Mouse (Mus musculus): ENCODE measurements around the gene Dcps. TPM values are rescaled to one million over a fixed set of nuclear protein-coding genes. Genes with fewer than 3 reads are reported as not detected.

The Dcps gene
- 68.2 and 68.9 TPM in 2 replicates for polyA plus RNA-seq (2015; fragmentation: Nextera tagmentation; extraction: Ambion mirVana)

DNA sequence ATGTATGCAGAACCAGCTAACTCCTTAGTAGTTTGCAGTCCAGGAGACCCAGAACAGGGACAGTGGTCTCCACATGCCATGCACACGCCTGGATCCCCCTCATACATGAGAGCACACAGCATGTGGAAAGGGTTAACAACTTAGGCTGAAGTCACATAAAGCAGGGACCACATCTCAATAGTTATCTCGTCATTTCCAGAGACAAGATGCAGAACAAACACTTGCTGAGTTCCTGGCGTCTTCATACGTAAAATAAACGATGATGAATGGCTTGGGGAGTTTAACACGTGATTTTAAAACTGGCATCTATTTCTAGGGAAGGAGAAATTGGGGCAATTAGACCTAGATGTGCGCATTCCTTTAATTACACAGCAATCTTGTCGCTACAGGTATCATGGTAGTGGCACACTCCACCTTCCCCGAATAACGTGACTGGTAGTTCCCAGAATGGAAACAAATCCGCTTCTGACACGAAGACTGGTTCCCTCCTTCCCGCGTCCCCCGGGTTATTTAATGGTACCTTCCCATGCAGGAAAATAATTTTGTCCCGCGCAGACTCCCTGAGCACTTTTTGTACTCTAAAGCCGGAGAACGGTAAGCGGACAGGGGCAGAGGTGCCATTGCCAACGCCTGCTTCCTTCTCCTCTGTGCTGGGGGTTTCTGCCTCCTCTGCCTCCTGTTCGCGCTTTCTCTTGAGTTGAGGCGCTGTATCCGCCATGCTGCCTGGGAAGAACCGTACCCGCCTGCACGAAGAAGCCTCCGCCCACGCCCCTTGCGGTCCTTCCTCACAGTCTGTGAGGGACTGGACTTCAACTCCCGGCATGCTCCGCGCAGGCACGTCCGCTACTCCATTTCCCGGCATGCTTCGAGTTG lies at the start of gene Dcps:
Gene Dcps, minus strand, starts transcription at position 811 of the 873 bp plus-strand sequence.
- H3K4me3 ChIP-seq (replicated peaks; ENCODE audit: low read length), result peak within 1 kb of the TSS; percentile 78
- peak within 1 kb of the TSS; percentile 77 for H3K9ac ChIP-seq (ENCODE audit: low read length)
- H3K4me1 ChIP-seq (ENCODE audit: control insufficient read depth, insufficient read depth, low read length), result peaks cover 7% of the 10 kb centered on the region
- peak within 1 kb of the TSS; percentile 89 for H3K27ac ChIP-seq (ENCODE audit: low read length)
- H3K4me2 ChIP-seq (ENCODE audit: low read depth, low read length), result peak within 1 kb of the TSS; percentile 92
- no peaks in the 10 kb centered on the region for H3K9me3 ChIP-seq (replicated peaks; ENCODE audit: control insufficient read depth, low read length)
- H3K36me3 ChIP-seq (ENCODE audit: control insufficient read depth, insufficient read depth, low read length), result 0 out of 2 replicates have a peak, but pooled peaks cover 5% of the 10 kb centered on the region
- H3K27me3 ChIP-seq (ENCODE audit: control insufficient read depth, insufficient read depth, low read length), result no peaks in the 10 kb centered on the region
- WGBS, result under 1% methylated on average over 38 of the region's 38 CpGs
- peak; percentile 99 for ATAC-seq (ENCODE audit: insufficient read depth, low FRiP score)

DNA sequence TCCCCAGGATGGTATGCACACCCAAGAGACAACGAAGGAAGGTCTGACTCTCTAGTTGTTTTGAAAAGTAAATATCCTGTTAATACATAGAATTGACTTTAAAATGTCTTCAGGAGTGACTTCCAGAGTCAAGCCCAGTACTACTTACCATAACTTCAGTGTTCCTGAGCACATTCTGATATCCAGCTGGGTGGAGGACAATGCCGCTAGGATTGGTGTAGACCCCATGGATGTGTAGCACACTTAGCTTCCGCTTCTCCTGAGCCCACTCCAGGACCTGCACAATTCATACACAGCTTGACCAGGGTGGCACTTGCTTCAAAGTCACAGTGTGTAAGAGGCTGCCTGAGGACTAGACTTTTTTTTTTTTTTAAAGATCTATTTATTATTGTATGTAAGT lies 47.6 kb upstream of the Dcps start:
- WGBS, result 97% methylated on average over 3 of the region's 3 CpGs
- H3K27me3 ChIP-seq (ENCODE audit: control insufficient read depth, insufficient read depth, low read length), result no peaks in the 10 kb centered on the region
- H3K27ac ChIP-seq (ENCODE audit: low read length), result no peak overlapping the region
- H3K4me2 ChIP-seq (ENCODE audit: low read depth, low read length), result no peak overlapping the region
- no peak overlapping the region for H3K4me3 ChIP-seq (replicated peaks; ENCODE audit: low read length)
- H3K9ac ChIP-seq (ENCODE audit: low read length), result no peak overlapping the region
- ATAC-seq (ENCODE audit: insufficient read depth, low FRiP score), result no peak
- H3K36me3 ChIP-seq (ENCODE audit: control insufficient read depth, insufficient read depth, low read length), result peaks cover 8% of the 10 kb centered on the region
- no peaks in the 10 kb centered on the region for H3K4me1 ChIP-seq (ENCODE audit: control insufficient read depth, insufficient read depth, low read length)
- no peaks in the 10 kb centered on the region for H3K9me3 ChIP-seq (replicated peaks; ENCODE audit: control insufficient read depth, low read length)

DNA sequence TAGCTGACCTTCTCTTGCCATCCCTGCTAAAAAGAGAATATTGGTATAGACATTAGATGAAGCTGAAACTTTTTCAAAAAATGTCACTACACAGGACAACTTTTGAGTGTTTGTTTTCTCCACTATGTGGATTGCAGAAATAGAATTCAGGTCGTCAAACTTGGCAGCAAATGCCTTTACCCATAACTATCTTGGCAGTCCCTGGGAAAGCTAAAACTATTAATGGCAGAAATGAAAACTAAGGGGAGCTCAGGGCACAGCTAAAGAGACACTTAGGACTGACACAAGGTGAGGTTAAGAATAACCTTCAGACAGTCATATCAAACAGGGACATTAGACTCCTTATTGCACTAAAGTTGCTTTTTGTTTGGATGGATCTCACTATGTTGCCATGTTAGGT lies 42.1 kb upstream of the Dcps start:
- H3K4me2 ChIP-seq (ENCODE audit: low read depth, low read length), result no peak overlapping the region
- H3K27me3 ChIP-seq (ENCODE audit: control insufficient read depth, insufficient read depth, low read length), result no peaks in the 10 kb centered on the region
- H3K9ac ChIP-seq (ENCODE audit: low read length), result no peak overlapping the region
- no peak for ATAC-seq (ENCODE audit: insufficient read depth, low FRiP score)
- H3K36me3 ChIP-seq (ENCODE audit: control insufficient read depth, insufficient read depth, low read length), result peaks cover 29% of the 10 kb centered on the region
- no peaks in the 10 kb centered on the region for H3K4me1 ChIP-seq (ENCODE audit: control insufficient read depth, insufficient read depth, low read length)
- H3K9me3 ChIP-seq (replicated peaks; ENCODE audit: control insufficient read depth, low read length), result no peaks in the 10 kb centered on the region
- H3K27ac ChIP-seq (ENCODE audit: low read length), result no peak overlapping the region
- H3K4me3 ChIP-seq (replicated peaks; ENCODE audit: low read length), result no peak overlapping the region
- 75% methylated on average over 1 of the region's 1 CpGs for WGBS

GRCm38 (mm10) chr9:35211573-35212511 lies 36.0 kb upstream of the Dcps start:
- 24% methylated on average over 26 of the region's 26 CpGs for WGBS
- H3K4me2 ChIP-seq (ENCODE audit: low read depth, low read length), result peak overlapping the region; percentile 78
- H3K4me3 ChIP-seq (replicated peaks; ENCODE audit: low read length), result peak overlapping the region; percentile 91
- peak overlapping the region; percentile 74 for H3K27ac ChIP-seq (ENCODE audit: low read length)
- peaks cover 19% of the 10 kb centered on the region for H3K36me3 ChIP-seq (ENCODE audit: control insufficient read depth, insufficient read depth, low read length)
- H3K9me3 ChIP-seq (replicated peaks; ENCODE audit: control insufficient read depth, low read length), result no peaks in the 10 kb centered on the region
- peaks cover 15% of the 10 kb centered on the region for H3K4me1 ChIP-seq (ENCODE audit: control insufficient read depth, insufficient read depth, low read length)
- H3K27me3 ChIP-seq (ENCODE audit: control insufficient read depth, insufficient read depth, low read length), result no peaks in the 10 kb centered on the region
- no peak for ATAC-seq (ENCODE audit: insufficient read depth, low FRiP score)
- peak overlapping the region; percentile 94 for H3K9ac ChIP-seq (ENCODE audit: low read length)

GRCm38 (mm10) chr9:35210542-35211474 lies 34.9 kb upstream of the Dcps start, which contains the start of gene Foxred1:
Gene Foxred1 (minus strand): TSS chr9:35211055.
- WGBS, result under 1% methylated on average over 72 of the region's 72 CpGs

GRCm38 (mm10) chr9:35204421-35204820 lies 28.6 kb upstream of the Dcps start:
- Histone ChIP-seq H3K9me3 (replicated peaks; ENCODE audit: control insufficient read depth, low read length) (no peaks in the 10 kb centered on the region), H3K4me3 (replicated peaks; ENCODE audit: low read length) (no peak overlapping the region), H3K4me2 (ENCODE audit: low read depth, low read length) (no peak overlapping the region), H3K36me3 (ENCODE audit: control insufficient read depth, insufficient read depth, low read length) (peaks cover 18% of the 10 kb centered on the region), H3K27me3 (ENCODE audit: control insufficient read depth, insufficient read depth, low read length) (no peaks in the 10 kb centered on the region), H3K9ac (ENCODE audit: low read length) (no peak overlapping the region), H3K27ac (ENCODE audit: low read length) (no peak overlapping the region), H3K4me1 (ENCODE audit: control insufficient read depth, insufficient read depth, low read length) (0 out of 2 replicates have a peak, but pooled peaks cover 7% of the 10 kb centered on the region)
- 91% methylated on average over 2 of the region's 2 CpGs for WGBS
- ATAC-seq (ENCODE audit: insufficient read depth, low FRiP score), result no peak

More at GRCm38 (mm10) chr9:35210542-35211474, 34.9 kb upstream of the Dcps start, which contains the start of gene Foxred1:
- no peaks in the 10 kb centered on the region for H3K9me3 ChIP-seq (replicated peaks; ENCODE audit: control insufficient read depth, low read length)
- peak; percentile 100 for ATAC-seq (ENCODE audit: insufficient read depth, low FRiP score)
- H3K4me3 ChIP-seq (replicated peaks; ENCODE audit: low read length), result peak within 1 kb of the TSS; percentile 91
- H3K4me2 ChIP-seq (ENCODE audit: low read depth, low read length), result peak within 1 kb of the TSS; percentile 96
- H3K27ac ChIP-seq (ENCODE audit: low read length), result peak within 1 kb of the TSS; percentile 94
- peak within 1 kb of the TSS; percentile 94 for H3K9ac ChIP-seq (ENCODE audit: low read length)
- peaks cover 15% of the 10 kb centered on the region for H3K4me1 ChIP-seq (ENCODE audit: control insufficient read depth, insufficient read depth, low read length)
- H3K27me3 ChIP-seq (ENCODE audit: control insufficient read depth, insufficient read depth, low read length), result no peaks in the 10 kb centered on the region
- peaks cover 28% of the 10 kb centered on the region for H3K36me3 ChIP-seq (ENCODE audit: control insufficient read depth, insufficient read depth, low read length)

- H3K9me3 ChIP-seq (replicated peaks; ENCODE audit: control insufficient read depth, low read length), result no peaks in the 10 kb centered on the region
- no peaks in the 10 kb centered on the region for H3K27me3 ChIP-seq (ENCODE audit: control insufficient read depth, insufficient read depth, low read length)
- no peak overlapping the region for H3K9ac ChIP-seq (ENCODE audit: low read length)
- H3K36me3 ChIP-seq (ENCODE audit: control insufficient read depth, insufficient read depth, low read length), result peaks cover 18% of the 10 kb centered on the region
- H3K4me3 ChIP-seq (replicated peaks; ENCODE audit: low read length), result no peak overlapping the region
- 55% methylated on average over 3 of the region's 3 CpGs for WGBS
- no peak overlapping the region for H3K27ac ChIP-seq (ENCODE audit: low read length)
- no peak for ATAC-seq (ENCODE audit: insufficient read depth, low FRiP score)
- H3K4me2 ChIP-seq (ENCODE audit: low read depth, low read length), result no peak overlapping the region
- H3K4me1 ChIP-seq (ENCODE audit: control insufficient read depth, insufficient read depth, low read length), result 0 out of 2 replicates have a peak, but pooled peaks cover 9% of the 10 kb centered on the region
These were observed 27.7 kb upstream of the Dcps start for GRCm38 (mm10) chr9:35203536-35203935.

DNA sequence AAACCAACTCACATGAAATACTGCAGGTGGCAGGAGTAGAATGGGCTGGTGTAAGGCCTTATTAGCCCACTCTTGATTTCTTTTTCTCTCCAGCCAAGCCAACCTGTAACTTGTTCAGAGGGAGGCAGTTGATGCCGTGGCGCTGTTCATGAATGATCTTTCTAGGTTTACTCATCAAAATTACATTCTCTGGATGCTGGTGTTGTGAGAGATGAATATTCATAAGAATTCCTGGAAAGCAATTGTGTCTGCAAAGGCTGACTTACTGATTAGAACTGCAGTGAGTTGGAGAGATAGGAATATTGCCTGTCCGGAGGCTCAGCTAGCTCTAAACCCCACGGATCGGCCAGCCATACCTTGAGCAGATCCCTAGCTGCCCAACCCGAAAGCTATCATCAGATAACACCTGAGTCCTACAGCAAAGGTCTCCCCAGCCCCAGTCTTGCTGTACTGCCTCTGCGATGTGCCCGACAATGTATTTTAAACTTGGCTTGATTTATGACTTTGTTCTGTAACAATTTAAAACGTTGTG lies 24.7 kb upstream of the Dcps start:
- WGBS, result 43% methylated on average over 9 of the region's 9 CpGs
- Histone ChIP-seq H3K4me3 (replicated peaks; ENCODE audit: low read length) (peak overlapping the region; percentile 58), H3K9ac (ENCODE audit: low read length) (peak overlapping the region; percentile 77; the same call in 1 of the 2 replicates), H3K4me1 (ENCODE audit: control insufficient read depth, insufficient read depth, low read length) (0 out of 2 replicates have a peak, but pooled peaks cover 9% of the 10 kb centered on the region), H3K9me3 (replicated peaks; ENCODE audit: control insufficient read depth, low read length) (no peaks in the 10 kb centered on the region), H3K27me3 (ENCODE audit: control insufficient read depth, insufficient read depth, low read length) (no peaks in the 10 kb centered on the region), H3K4me2 (ENCODE audit: low read depth, low read length) (peak overlapping the region; percentile 63), H3K27ac (ENCODE audit: low read length) (no peak overlapping the region), H3K36me3 (ENCODE audit: control insufficient read depth, insufficient read depth, low read length) (peaks cover 5% of the 10 kb centered on the region)
- no peak for ATAC-seq (ENCODE audit: insufficient read depth, low FRiP score)

Measured in stomach, embryonic 16.5 days (tissue).